14 mouse cellular contexts compared by ENCODE assay signal in the genomic region with DNA sequence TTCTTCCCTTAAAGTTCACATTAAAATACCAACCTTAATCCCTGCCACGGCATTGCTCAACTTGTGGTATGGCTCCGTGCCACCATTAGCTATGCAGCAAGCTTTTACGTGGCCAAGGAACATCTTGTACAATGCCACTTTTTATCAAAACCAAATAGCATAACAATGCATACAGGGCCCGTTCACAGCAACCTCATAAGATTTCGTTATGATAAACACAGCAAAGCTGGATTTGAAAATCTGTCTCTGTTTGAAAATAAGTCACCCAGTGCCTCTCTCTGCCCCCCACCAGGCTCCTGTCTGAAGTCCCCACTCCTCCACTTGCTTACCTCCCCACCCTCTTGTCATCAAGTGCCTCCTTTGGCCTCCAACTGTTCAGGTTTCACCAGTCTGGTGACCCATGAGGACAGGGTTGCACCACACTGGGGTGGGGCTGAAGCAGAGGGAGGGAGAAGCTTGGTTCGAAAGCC.
DNase-seq lines count a peak whose midpoint lies in the region; ATAC-seq lines count a peak whose summit lies in the region.
"Had no signal": no experiment of that assay in that cellular context is flagged by ENCODE, and none has a peak within 500 bp of the region (broad histone marks: within the 10 kb centered on the region; RNA-seq: fewer than 3 reads in every experiment).

No protein-coding gene starts in this region.

- 0 out of 2 replicates have a peak, but pooled peaks cover 3% of the 10 kb centered on the region for H3K4me1 ChIP-seq in lung, embryonic 16.5 days (replicated peaks; ENCODE audit: control insufficient read depth, insufficient read depth, low read length)
- H3K4me1 ChIP-seq: liver, embryonic 12.5 days had no signal

- H3K9me3 ChIP-seq in lung, embryonic 16.5 days (ENCODE audit: control insufficient read depth, low read length) = no peaks in the 10 kb centered on the region
- H3K9me3 ChIP-seq: liver, embryonic 12.5 days had no signal

- peak overlapping the region; percentile 1; the same call in 1 of the 2 replicates for H3K27ac ChIP-seq in lung, embryonic 16.5 days (ENCODE audit: low read length)
- H3K27ac ChIP-seq: left cerebral cortex, adult 2 months; liver, embryonic 12.5 days had no signal

- DNase-seq in adrenal gland, adult (ENCODE audit: inconsistent age in 2 of 2, low spot score in 1 of 2) = peak; percentile 18 to 64
- no peak for DNase-seq in adrenal gland, adult 18-20 months (ENCODE audit: low spot score in 2 of 2)
- DNase-seq in urinary bladder, postnatal 14 days (ENCODE audit: low spot score) = peak; percentile 57
- DNase-seq in urinary bladder, postnatal 4 days (ENCODE audit: low spot score in 2 of 2) = no peak
- peak; percentile 4 for DNase-seq in testis, postnatal 14 days (ENCODE audit: low spot score)
- DNase-seq in frontal cortex, postnatal 14 days (ENCODE audit: low spot score in 2 of 2) = no peak
- no peak for DNase-seq in right cerebral cortex, adult 18-20 months
- DNase-seq: cerebellum, adult 2 months; heart, postnatal 10 days; kidney, postnatal 25 days had no signal

- H3K27me3 ChIP-seq in lung, embryonic 16.5 days (ENCODE audit: control insufficient read depth, insufficient read depth, low read depth, low read length) = no peaks in the 10 kb centered on the region
- H3K27me3 ChIP-seq: liver, embryonic 12.5 days had no signal

- peak; percentile 85 for ATAC-seq in lung, embryonic 16.5 days (ENCODE audit: low read depth)
- ATAC-seq: forebrain, embryonic 14.5 days; liver, embryonic 12.5 days had no signal

- H3K4me3 ChIP-seq in lung, embryonic 16.5 days (ENCODE audit: low read length) = no peak overlapping the region
- H3K4me3 ChIP-seq: left cerebral cortex, adult 2 months; liver, embryonic 12.5 days had no signal

- 63% methylated on average over 6 of the region's 6 CpGs for WGBS in lung, embryonic 16.5 days

- no peak overlapping the region for H3K4me2 ChIP-seq in lung, embryonic 16.5 days (ENCODE audit: low read depth, low read length)
- H3K4me2 ChIP-seq: liver, embryonic 12.5 days had no signal

- no peaks in the 10 kb centered on the region for H3K36me3 ChIP-seq in lung, embryonic 16.5 days (ENCODE audit: control insufficient read depth, insufficient read depth, low read length)
- H3K36me3 ChIP-seq: liver, embryonic 12.5 days had no signal

- H3K9ac ChIP-seq in lung, embryonic 16.5 days (ENCODE audit: low read length) = no peak overlapping the region
- H3K9ac ChIP-seq: liver, embryonic 12.5 days had no signal

Comparison
In these comparisons a context has a peak if more than half of its experiments do, and no peak if none do; other contexts are left out.
1. DNase-seq: peak in adrenal gland, adult (2 of 2), urinary bladder, postnatal 14 days (single experiment) and testis, postnatal 14 days (single experiment); none in adrenal gland, adult 18-20 months (0 of 2), urinary bladder, postnatal 4 days (0 of 2), frontal cortex, postnatal 14 days (0 of 2) and right cerebral cortex, adult 18-20 months (single experiment).